Mouse (Mus musculus) monocyte, adult 5-6 weeks (primary cell): ENCODE results near the gene Rtl9. TPM values are rescaled to one million over a fixed set of nuclear protein-coding genes. Genes with fewer than 3 reads are reported as not detected.

Experiments
- total RNA-seq: library from RNA; stranded (forward); fragments of 200-1000, 200-491, 200-594 nt; gene quantifications from 3 replicates; pipeline ENCODE4 v1.2.3, GENCODE M21; 2017

Rtl9 gene
- total RNA-seq, 1 experiment from 2014 or later = 0.86 TPM

Other genes starting within 250 kb of the Rtl9 start
- 3.1 to 9.0 TPM (median 5.3 TPM) in 3 replicates for gene Ammecr1, start 132.9 kb upstream of the Rtl9 start, total RNA-seq